Mouse (Mus musculus) adrenal gland (tissue): Measurements from ENCODE around the gene Taf5l.
"Not testable (repeated sequence)": the region's sequence is repeated elsewhere in the genome, so short reads cannot be mapped to it uniquely, and the experiment has no call there.

Experiments
- intact Hi-C: fragments of 180-260 bp; cut with DNase I; formaldehyde crosslinking; loops from one replicate; pipeline ENCODE4 v1.15.1; 2025

Gene Taf5l

GRCm38 (mm10) chr8:124014751-124015150, 6.4 kb downstream of the Taf5l start:
- intact Hi-C loops, result loop anchor here (5.0 kb wide), 1 partner anchor 32 kb away; the partner anchor contains the start of gene Abcb10

- intact Hi-C loops, result not testable (repeated sequence)
Measured at GRCm38 (mm10) chr8:124014299-124014698, 6.9 kb downstream of the Taf5l start.

- intact Hi-C loops, result no loop called here
Measured at GRCm38 (mm10) chr8:124011989-124012586, 9.1 kb downstream of the Taf5l start.

GRCm38 (mm10) chr8:124011580-124011979, 9.6 kb downstream of the Taf5l start:
- intact Hi-C loops, result no loop called here

- intact Hi-C loops, result no loop called here
Measured at GRCm38 (mm10) chr8:124007829-124008228, 13.4 kb downstream of the Taf5l start.

- intact Hi-C loops, result no loop called here
Measured at GRCm38 (mm10) chr8:124002546-124003108, 18.6 kb downstream of the Taf5l start.

- intact Hi-C loops, result no loop called here
Measured at GRCm38 (mm10) chr8:123999568-123999967, 21.6 kb downstream of the Taf5l start.

- intact Hi-C loops, result no loop called here
Measured at GRCm38 (mm10) chr8:123993997-123994396, 27.2 kb downstream of the Taf5l start.

- intact Hi-C loops, result no loop called here
Measured at GRCm38 (mm10) chr8:123993597-123993996, 27.6 kb downstream of the Taf5l start.

GRCm38 (mm10) chr8:123992587-123992986, 28.6 kb downstream of the Taf5l start:
- intact Hi-C loops, result no loop called here

GRCm38 (mm10) chr8:123990277-123991049, 30.7 kb downstream of the Taf5l start:
- intact Hi-C loops, result no loop called here

- intact Hi-C loops, result no loop called here
Measured at GRCm38 (mm10) chr8:123989128-123989527, 32.1 kb downstream of the Taf5l start.

- intact Hi-C loops, result no loop called here
Measured at GRCm38 (mm10) chr8:123988605-123989038, 32.6 kb downstream of the Taf5l start.

GRCm38 (mm10) chr8:123982826-123983400, 38.3 kb downstream of the Taf5l start, which contains the start of gene Abcb10:
Abcb10 (minus strand) TSS chr8:123983122.
- intact Hi-C loops, result loop anchor here (5.0 kb wide), 1 partner anchor 34 kb away; no protein-coding TSS in a partner anchor

GRCm38 (mm10) chr8:123982291-123982793, 38.9 kb downstream of the Taf5l start:
- intact Hi-C loops, result loop anchor here (5.0 kb wide), 1 partner anchor 35 kb away; no protein-coding TSS in a partner anchor

GRCm38 (mm10) chr8:123981674-123982073, 39.5 kb downstream of the Taf5l start:
- intact Hi-C loops, result loop anchor here (5.0 kb wide), 1 partner anchor 36 kb away; no protein-coding TSS in a partner anchor

- intact Hi-C loops, result loop anchor here (5.0 kb wide), 1 partner anchor 37 kb away; no protein-coding TSS in a partner anchor
Measured at GRCm38 (mm10) chr8:123980239-123980638, 41.0 kb downstream of the Taf5l start.

GRCm38 (mm10) chr8:123978926-123979325, 42.3 kb downstream of the Taf5l start:
- intact Hi-C loops, result no loop called here

GRCm38 (mm10) chr8:123978166-123978838, 42.9 kb downstream of the Taf5l start:
- intact Hi-C loops, result no loop called here

GRCm38 (mm10) chr8:123977499-123977898, 43.7 kb downstream of the Taf5l start:
- intact Hi-C loops, result no loop called here

GRCm38 (mm10) chr8:123973495-123973894, 47.7 kb downstream of the Taf5l start:
- intact Hi-C loops, result no loop called here
